Mouse (Mus musculus): ENCODE results near the gene Gm20604.

The Gm20604 gene

GRCm38 (mm10) chr12:102743036-102743588 is 15.4 kb downstream of the Gm20604 start:
- DNase-seq (ENCODE audit: low spot score in 2 of 2) = no peak

GRCm38 (mm10) chr12:102742056-102742455 is 16.4 kb downstream of the Gm20604 start:
- DNase-seq (ENCODE audit: low spot score in 2 of 2) = no peak

- DNase-seq (ENCODE audit: low spot score in 2 of 2) = no peak
These were observed 18.2 kb downstream of the Gm20604 start for GRCm38 (mm10) chr12:102740285-102740684.

GRCm38 (mm10) chr12:102739096-102739495 is 19.4 kb downstream of the Gm20604 start:
- DNase-seq (ENCODE audit: low spot score in 2 of 2) = no peak

- no peak for DNase-seq (ENCODE audit: low spot score in 2 of 2)
These were observed 25.1 kb downstream of the Gm20604 start for GRCm38 (mm10) chr12:102733381-102733780.

- DNase-seq (ENCODE audit: low spot score in 2 of 2) = no peak
These were observed 27.5 kb downstream of the Gm20604 start for GRCm38 (mm10) chr12:102730798-102731619.

GRCm38 (mm10) chr12:102729855-102730797 is 28.3 kb downstream of the Gm20604 start:
- DNase-seq (ENCODE audit: low spot score in 2 of 2) = no peak

- DNase-seq (ENCODE audit: low spot score in 2 of 2) = no peak
These were observed 32.7 kb downstream of the Gm20604 start for GRCm38 (mm10) chr12:102725761-102726175.

- DNase-seq (ENCODE audit: low spot score in 2 of 2) = no peak
These were observed 33.3 kb downstream of the Gm20604 start for GRCm38 (mm10) chr12:102725146-102725545.

- no peak for DNase-seq (ENCODE audit: low spot score in 2 of 2)
These were observed 34.6 kb downstream of the Gm20604 start for GRCm38 (mm10) chr12:102723861-102724260.

- DNase-seq (ENCODE audit: low spot score in 2 of 2) = no peak
These were observed 35.5 kb downstream of the Gm20604 start for GRCm38 (mm10) chr12:102722966-102723365.

GRCm38 (mm10) chr12:102722451-102722850 is 36.0 kb downstream of the Gm20604 start:
- no peak for DNase-seq (ENCODE audit: low spot score in 2 of 2)

GRCm38 (mm10) chr12:102719552-102720315 is 38.7 kb downstream of the Gm20604 start:
- DNase-seq (ENCODE audit: low spot score in 2 of 2) = no peak

- DNase-seq (ENCODE audit: low spot score in 2 of 2) = no peak
These were observed 43.6 kb downstream of the Gm20604 start for GRCm38 (mm10) chr12:102714654-102715395.

GRCm38 (mm10) chr12:102714116-102714515 is 44.4 kb downstream of the Gm20604 start:
- DNase-seq (ENCODE audit: low spot score in 2 of 2) = no peak

GRCm38 (mm10) chr12:102713153-102713865 is 45.2 kb downstream of the Gm20604 start:
- no peak for DNase-seq (ENCODE audit: low spot score in 2 of 2)

GRCm38 (mm10) chr12:102710851-102711375 is 47.6 kb downstream of the Gm20604 start:
- no peak for DNase-seq (ENCODE audit: low spot score in 2 of 2)

- no peak for DNase-seq (ENCODE audit: low spot score in 2 of 2)
These were observed 48.6 kb downstream of the Gm20604 start for GRCm38 (mm10) chr12:102709896-102710295.

- peak; percentile 44 to 51 for DNase-seq (ENCODE audit: low spot score in 2 of 2)
These were observed 50.3 kb downstream of the Gm20604 start for GRCm38 (mm10) chr12:102708220-102708619.
